Mouse (Mus musculus) spleen, adult 2 months (tissue): Measurements from ENCODE around the gene Il2ra. TPM values are rescaled to one million over a fixed set of nuclear protein-coding genes. Genes with fewer than 3 reads are reported as not detected.

ENCODE experiments used
- DNase-seq, 2 experiments: peaks; one replicate each; pipeline versions ENCODE4 v3.0.0 to v3.0.0-alpha.2; 2012 to 2021; ENCODE audit warnings: low spot score in 2 of 2, low read depth in 1 of 2
- H3K27ac ChIP-seq: fragments of 200-500 bp; 2 replicates; pipeline ENCODE4 v1.5.1; 2012; ENCODE audit warnings: low read length, inconsistent platforms; ENCODE audit not compliant: insufficient read depth
- H3K27me3 ChIP-seq: fragments of 200-500 bp; 2 replicates; pipeline ENCODE4 v1.6.1; 2012; ENCODE audit warnings: mild to moderate bottlenecking, moderate library complexity, low read length, inconsistent platforms; ENCODE audit not compliant: control insufficient read depth, insufficient read depth
- H3K36me3 ChIP-seq: fragments of 200-500 bp; 2 replicates; pipeline ENCODE4 v1.6.1; 2012; ENCODE audit warnings: mild to moderate bottlenecking, low read length, inconsistent platforms; ENCODE audit not compliant: control insufficient read depth, insufficient read depth
- H3K4me1 ChIP-seq: fragments of 200-500 bp; 2 replicates; pipeline ENCODE4 v1.6.1; 2011; ENCODE audit warnings: inconsistent platforms; ENCODE audit not compliant: control insufficient read depth, insufficient read depth, insufficient read length
- H3K4me3 ChIP-seq: fragments of 200-500 bp; 2 replicates; pipeline ENCODE4 v1.5.1; 2011; ENCODE audit warnings: mild to moderate bottlenecking, inconsistent platforms; ENCODE audit not compliant: insufficient read depth, insufficient read length; ENCODE audit errors: extremely low read depth
- CTCF ChIP-seq: fragments of 200-500 bp; IDR thresholded peaks from 2 replicates; pipeline ENCODE4 v1.5.1; 2011; ENCODE audit warnings: mild to moderate bottlenecking, inconsistent platforms; ENCODE audit not compliant: insufficient read depth, insufficient read length, insufficient replicate concordance; ENCODE audit errors: extremely low read depth
- POLR2A ChIP-seq: fragments of 200-500 bp; IDR thresholded peaks from 2 replicates; pipeline ENCODE4 v1.6.1; 2011; ENCODE audit warnings: low read depth, low read length, inconsistent platforms
- WGBS: fragments of 180-500 bp; shearing (Covaris S2); methylation state at CpG from one replicate; pipeline ENCODE4 v1.1.7; 2018; 5-methylcytosine and 5-hydroxymethylcytosine counted together
- polyA plus RNA-seq: library from polyadenylated mRNA; depleted of rRNA; stranded (reverse); fragments of >200 nt; gene quantifications from 2 replicates; pipeline ENCODE4 v1.2.3, GENCODE M21; 2012

Gene Il2ra
- polyA plus RNA-seq, 1 experiment: 1.6 TPM

DNA sequence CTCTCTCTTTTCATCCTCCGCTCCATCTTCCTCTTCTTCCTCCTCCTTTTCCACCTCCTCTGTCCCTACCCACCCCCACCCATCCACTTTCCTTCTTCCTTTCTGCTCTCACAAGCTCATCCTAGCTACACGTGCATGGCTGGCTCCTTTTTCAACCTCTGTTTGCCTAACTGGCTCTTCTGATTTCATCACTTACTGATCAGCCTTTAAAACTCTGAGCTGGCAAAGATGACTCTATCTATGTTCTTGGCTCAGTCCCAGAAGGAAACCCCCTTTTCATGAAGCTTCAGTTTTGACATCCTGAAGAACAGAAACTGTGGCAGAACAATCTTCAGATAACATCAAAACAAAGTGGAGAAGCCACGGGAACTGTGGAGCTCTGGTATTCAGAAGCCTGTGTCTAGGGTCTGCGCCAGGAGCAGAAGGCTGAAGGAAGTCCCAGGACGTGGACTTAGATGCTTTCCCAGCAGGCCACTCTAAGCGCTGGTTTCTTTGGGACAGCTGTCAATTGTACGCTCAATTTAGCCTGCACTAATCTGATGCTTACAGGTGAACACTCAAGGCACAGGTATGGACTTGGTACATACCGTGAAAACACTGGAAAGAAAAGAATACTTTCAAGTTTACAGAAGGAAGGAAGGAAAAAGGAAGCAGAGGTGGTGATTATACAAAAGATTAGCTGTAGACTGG lies 47.7 kb downstream of the Il2ra start:
- H3K4me3 ChIP-seq: no peak overlapping the region
- TF ChIP-seq CTCF: no peak
- H3K27me3 ChIP-seq: no peaks in the 10 kb centered on the region
- 65% methylated on average over 8 of the region's 8 CpGs for WGBS
- no peaks in the 10 kb centered on the region; the same call in 1 of the 2 replicates for H3K36me3 ChIP-seq
- DNase-seq: no peak
- no peak overlapping the region for H3K27ac ChIP-seq
- no peaks in the 10 kb centered on the region for H3K4me1 ChIP-seq

DNA sequence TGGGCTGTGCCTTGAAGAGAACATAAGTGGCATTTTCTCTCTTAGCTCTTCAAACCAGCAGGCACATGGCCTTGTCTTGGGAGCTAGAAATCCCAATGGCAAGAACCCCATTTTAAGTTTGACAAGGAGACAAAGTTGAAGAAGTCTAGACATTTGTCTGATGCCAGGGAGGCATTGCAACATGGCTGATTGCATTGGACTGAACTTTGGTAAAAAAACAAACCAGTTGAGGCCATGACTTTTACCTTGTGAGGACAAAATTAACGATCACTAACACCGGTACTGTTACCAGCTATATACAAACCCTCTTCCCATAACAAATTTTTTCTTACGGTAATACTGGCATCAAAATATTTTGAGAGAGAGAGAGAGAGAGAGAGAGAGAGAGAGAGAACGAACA lies 50.7 kb downstream of the Il2ra start:
- 89% methylated on average over 4 of the region's 4 CpGs for WGBS
- TF ChIP-seq CTCF (no peak), POLR2A (no peak)
- Histone ChIP-seq H3K27me3 (no peaks in the 10 kb centered on the region), H3K36me3 (no peaks in the 10 kb centered on the region; the same call in 1 of the 2 replicates), H3K4me1 (no peaks in the 10 kb centered on the region), H3K4me3 (no peak overlapping the region), H3K27ac (no peak overlapping the region)
- no peak for DNase-seq

DNA sequence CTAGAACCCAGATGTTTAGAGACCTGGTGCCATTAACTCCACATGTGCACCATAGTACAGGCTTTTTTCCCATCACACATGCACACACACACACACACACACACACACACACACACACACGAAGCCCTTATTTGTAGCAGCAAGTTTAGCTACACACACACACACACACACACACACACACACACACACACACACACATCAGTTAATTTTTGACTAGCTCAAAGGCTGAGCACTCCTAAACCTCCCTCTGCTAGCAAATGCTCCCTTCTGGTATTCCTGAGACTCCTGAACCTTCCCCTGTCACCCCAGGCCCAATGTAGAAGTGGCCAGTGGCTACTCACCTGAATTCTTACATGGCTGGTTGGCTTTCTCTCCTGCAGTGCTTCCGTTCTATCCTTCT lies 51.5 kb downstream of the Il2ra start:
- TF ChIP-seq POLR2A: no peak
- no peak for TF ChIP-seq CTCF
- H3K27ac ChIP-seq: no peak overlapping the region
- H3K4me3 ChIP-seq: no peak overlapping the region
- 85% methylated on average over 2 of the region's 2 CpGs for WGBS
- no peak for DNase-seq
- H3K4me1 ChIP-seq: no peaks in the 10 kb centered on the region
- H3K36me3 ChIP-seq: no peaks in the 10 kb centered on the region; the same call in 1 of the 2 replicates
- no peaks in the 10 kb centered on the region for H3K27me3 ChIP-seq

- H3K27me3 ChIP-seq: no peaks in the 10 kb centered on the region
- 73% methylated on average over 2 of the region's 2 CpGs for WGBS
- DNase-seq: no peak
- H3K4me1 ChIP-seq: no peaks in the 10 kb centered on the region
- no peaks in the 10 kb centered on the region for H3K36me3 ChIP-seq
- no peak overlapping the region for H3K4me3 ChIP-seq
- no peak overlapping the region for H3K27ac ChIP-seq
- TF ChIP-seq POLR2A (no peak), CTCF (no peak)
Observed at GRCm38 (mm10) chr2:11695867-11696266, 53.3 kb downstream of the Il2ra start.

GRCm38 (mm10) chr2:11698994-11699393 lies 56.4 kb downstream of the Il2ra start:
- H3K4me3 ChIP-seq: no peak overlapping the region
- no peaks in the 10 kb centered on the region for H3K4me1 ChIP-seq
- H3K36me3 ChIP-seq: no peaks in the 10 kb centered on the region
- TF ChIP-seq POLR2A (no peak), CTCF (no peak)
- no peak for DNase-seq
- 77% methylated on average over 5 of the region's 5 CpGs for WGBS
- H3K27ac ChIP-seq: no peak overlapping the region
- H3K27me3 ChIP-seq: no peaks in the 10 kb centered on the region

- 92% methylated on average over 2 of the region's 2 CpGs for WGBS
- no peak overlapping the region for H3K27ac ChIP-seq
Observed at GRCm38 (mm10) chr2:11699905-11700304, 57.3 kb downstream of the Il2ra start.

More at GRCm38 (mm10) chr2:11699905-11700304, 57.3 kb downstream of the Il2ra start:
- no peaks in the 10 kb centered on the region for H3K27me3 ChIP-seq
- no peaks in the 10 kb centered on the region for H3K36me3 ChIP-seq
- no peaks in the 10 kb centered on the region for H3K4me1 ChIP-seq
- no peak for TF ChIP-seq POLR2A
- TF ChIP-seq CTCF: no peak
- no peak overlapping the region for H3K4me3 ChIP-seq
- DNase-seq: no peak
